Mouse (Mus musculus) cerebral cortex, adult 2 months (tissue): ENCODE measurements around the gene Vmn2r6.

ENCODE experiments used
- WGBS: fragments of 180-500 bp; shearing (Covaris S2); methylation state at CpG from one replicate; pipeline ENCODE4 v1.1.7; 2018; 5-methylcytosine and 5-hydroxymethylcytosine counted together

Vmn2r6 gene

DNA sequence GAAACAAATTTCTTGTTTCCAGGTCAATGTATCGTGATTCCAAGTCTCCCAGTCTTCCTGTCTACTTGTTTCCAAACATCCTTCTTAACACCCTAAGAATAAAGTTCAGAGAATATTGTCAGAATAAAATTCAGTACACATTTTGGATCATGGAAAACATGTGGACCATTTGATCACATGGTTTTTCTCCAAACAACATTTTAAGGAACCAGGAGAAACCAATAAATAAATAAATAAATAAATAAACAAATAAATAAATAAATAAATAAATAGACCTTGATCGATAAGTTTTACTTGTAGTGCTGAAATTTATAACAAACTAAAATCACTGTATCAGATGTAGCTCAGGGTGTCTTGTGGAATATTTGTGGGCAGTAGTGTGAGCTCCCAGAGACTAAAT, at the start of gene Vmn2r6:
Gene Vmn2r6, minus strand, starts transcription at position 101 of the 400 bp plus-strand sequence.
- WGBS = 91% methylated on average over 2 of the region's 2 CpGs

DNA sequence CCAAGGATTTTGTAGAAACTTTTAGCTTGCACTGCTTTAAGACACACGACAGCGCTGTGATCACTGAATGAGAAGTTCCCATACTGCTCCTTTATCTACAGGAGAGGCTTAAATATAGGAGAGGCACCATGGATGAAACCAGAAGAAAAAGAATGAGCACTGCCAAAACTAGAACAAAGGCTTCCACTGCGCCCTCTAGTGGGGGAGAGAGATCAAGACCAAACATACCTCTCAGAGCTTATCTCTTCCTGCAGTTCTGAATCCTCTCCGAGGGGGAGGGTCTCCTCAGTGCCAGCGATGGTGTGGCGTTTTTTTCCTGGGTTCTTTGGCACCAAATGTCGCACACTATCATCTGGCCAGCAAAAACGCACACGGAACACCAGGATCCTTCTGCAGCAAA, 22.0 kb upstream of the Vmn2r6 start:
- WGBS = 71% methylated on average over 9 of the region's 9 CpGs

DNA sequence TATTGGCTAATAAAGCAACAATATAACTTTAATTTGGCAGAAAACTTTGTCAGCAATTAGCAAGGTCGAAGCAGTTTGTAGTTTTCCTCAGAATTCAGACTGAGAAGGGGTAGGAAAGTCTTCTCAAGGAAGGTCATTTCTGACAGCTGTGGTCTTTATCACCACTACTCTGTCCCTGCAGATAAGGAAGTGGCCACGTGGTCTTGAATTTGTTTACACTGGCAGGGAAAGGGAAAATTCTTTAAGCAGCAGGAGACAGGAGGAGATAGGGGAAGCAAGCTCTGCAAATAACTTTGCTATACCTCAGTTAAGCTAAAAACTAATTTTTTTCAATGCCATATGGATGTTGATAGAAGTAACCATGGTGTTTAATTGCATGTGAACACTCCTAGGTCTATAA, 3.2 kb upstream of the Vmn2r6 start:
- WGBS = 55% methylated on average over 2 of the region's 2 CpGs

DNA sequence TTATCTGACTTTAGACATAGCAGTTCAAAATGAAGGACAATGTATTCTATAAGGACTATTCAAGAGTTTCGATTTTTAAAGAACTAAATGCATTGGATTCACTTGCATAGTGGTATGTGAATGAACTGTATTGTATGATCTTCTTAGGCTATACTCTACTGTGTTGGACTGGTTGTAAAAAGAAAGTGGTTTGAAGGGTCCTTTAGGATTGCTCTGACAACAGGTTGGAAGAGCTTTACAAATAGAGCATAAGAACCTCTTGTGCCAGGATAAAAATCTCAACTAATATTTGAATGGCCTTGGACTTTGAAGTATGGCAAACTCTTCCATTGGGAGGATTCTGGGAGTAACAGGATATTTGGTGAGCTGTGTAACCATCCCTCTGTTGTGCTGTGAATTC, 42.0 kb downstream of the Vmn2r6 start:
- WGBS = 83% methylated on average over 1 of the region's 1 CpGs

DNA sequence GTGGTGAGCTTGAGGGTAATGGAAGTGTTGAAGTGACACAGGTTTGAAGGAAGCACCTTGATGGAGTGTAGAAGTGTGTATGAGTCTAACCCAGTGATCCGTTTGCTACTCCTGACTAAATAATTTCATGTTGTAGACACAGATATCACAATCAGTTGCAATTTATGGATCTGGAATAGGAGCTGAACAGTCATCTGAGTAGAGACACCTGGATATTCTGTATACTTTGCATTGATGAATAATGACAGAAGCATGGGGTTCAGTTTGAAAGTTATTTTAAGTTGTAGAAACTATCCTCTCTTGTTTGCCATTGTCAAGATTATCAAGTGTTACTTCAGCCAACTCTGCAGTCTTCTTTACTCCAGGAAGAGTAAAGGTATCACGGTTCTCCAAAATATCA, 55.9 kb downstream of the Vmn2r6 start, which contains the start of gene Vmn2r5:
Gene Vmn2r5, minus strand, starts transcription at position 101 of the 400 bp plus-strand sequence.
- WGBS = no CpG with 5 or more reads among the region's 2 CpGs
